Mouse (Mus musculus) small intestine, adult 2 months (tissue): ENCODE data around the gene Saysd1.

ENCODE experiments used
- CTCF ChIP-seq: fragments of 200-500 bp; IDR thresholded peaks from 2 replicates; pipeline ENCODE4 v1.5.1; 2012; ENCODE audit warnings: low read depth, mild to moderate bottlenecking, control low read depth, inconsistent platforms, low read length, moderate library complexity, mixed read lengths; ENCODE audit not compliant: insufficient replicate concordance, insufficient read length; ENCODE audit errors: extremely low read depth
- POLR2A ChIP-seq: fragments of 200-500 bp; IDR thresholded peaks from 2 replicates; pipeline ENCODE4 v1.6.1; 2012; ENCODE audit warnings: low read depth, mild to moderate bottlenecking, control low read depth, inconsistent platforms, low read length, moderate library complexity

- no peak for TF ChIP-seq CTCF
- no peak for TF ChIP-seq POLR2A
Measured at GRCm38 (mm10) chr14:20081937-20082533, 56.3 kb downstream of the Saysd1 start.
